Mouse (Mus musculus) embryo, embryonic 10.5 days (tissue): ENCODE results near the gene Irak2.
"Not testable (repeated sequence)": the region's sequence is repeated elsewhere in the genome, so short reads cannot be mapped to it uniquely, and the experiment has no call there.

Experiments
- DNase-seq: peaks from one replicate; pipeline ENCODE4 v3.0.0-alpha.2; 2015; ENCODE audit warnings: low spot score

Gene Irak2

DNA sequence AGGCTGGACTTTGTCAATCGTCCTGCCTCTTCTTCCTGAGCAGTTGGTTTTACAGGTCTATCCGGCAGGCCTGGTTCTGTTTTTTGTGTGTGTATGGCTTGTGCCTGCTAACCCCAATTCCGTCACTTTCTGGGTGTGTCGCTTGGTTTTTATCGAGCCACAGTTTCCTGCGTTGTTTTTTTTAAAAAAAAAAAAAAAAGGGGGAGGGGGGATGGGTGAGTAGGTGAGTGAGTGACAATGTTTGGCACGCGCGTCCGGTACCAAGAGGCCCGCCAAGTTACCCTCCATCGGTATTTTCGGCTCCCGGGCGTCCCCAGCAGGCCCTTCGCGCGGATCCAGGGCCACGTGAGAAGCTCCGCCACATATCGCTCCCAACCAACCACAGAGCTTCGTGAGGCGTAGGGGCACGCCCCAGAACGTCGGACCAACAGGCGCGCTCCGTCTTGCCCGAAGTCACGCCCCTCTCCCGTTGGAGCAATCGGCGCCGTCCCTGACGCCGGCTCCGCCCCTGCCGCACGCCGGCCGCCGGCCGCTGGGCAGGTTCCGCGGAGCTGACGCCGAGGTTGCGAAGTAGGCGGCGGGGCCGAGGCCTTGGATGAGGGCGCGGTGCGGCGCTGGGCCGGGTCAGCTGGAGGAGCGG is 58.4 kb downstream of the Irak2 start, which contains the start of gene Tatdn2:
Tatdn2 (plus strand) TSS at position 469 of the 640 bp plus-strand sequence.
- peak; percentile 97 for DNase-seq

DNA sequence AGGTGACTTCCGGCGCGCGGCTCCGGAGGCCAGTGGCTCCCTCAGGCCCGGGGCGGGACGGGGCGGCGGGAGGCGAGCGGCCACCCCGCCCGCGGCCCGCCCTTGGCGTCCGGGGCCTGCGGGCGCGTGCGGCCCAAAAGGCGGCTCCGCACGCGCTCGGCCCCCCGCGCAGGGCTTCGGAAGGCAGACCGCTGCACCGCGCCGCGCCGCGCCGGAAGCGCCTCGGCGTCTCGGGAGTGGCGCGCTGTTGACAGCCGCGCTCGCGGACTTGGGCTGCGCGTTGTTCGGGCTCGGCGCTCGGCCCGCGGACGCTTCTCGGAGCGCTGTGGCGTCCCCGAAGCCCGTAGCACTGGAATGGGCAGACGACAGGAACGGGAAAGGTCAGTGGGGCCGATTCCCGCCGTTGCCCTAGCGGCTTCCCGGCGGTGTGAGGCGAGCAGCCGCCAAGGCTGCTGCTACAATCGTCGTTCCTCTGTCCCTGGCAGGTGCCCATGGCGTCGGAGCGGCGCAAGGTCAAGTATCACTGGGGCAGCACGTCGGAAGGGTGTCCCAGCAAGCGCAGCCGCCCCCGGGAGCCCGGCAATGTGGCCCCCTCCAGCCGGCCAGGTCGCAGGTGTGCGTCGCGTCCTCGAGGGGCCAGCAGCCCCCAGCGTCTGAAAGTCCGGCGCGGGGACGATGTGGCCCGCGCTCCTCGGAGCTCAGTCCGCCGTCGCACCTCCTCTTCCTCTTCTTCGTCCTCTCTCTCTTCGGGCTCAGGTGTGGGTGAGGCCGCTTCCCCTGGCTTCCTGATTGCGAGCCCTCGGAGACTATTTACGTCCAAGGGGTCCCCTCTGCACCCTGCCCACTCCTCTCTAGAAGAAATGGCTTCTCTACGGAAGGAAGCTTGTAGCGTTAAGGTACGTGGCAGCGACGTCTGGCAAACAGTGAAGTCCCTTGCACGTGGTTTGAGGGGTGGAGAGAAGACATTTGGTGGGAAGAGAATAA is 59.2 kb downstream of the Irak2 start:
- DNase-seq, result peak; percentile 43

DNA sequence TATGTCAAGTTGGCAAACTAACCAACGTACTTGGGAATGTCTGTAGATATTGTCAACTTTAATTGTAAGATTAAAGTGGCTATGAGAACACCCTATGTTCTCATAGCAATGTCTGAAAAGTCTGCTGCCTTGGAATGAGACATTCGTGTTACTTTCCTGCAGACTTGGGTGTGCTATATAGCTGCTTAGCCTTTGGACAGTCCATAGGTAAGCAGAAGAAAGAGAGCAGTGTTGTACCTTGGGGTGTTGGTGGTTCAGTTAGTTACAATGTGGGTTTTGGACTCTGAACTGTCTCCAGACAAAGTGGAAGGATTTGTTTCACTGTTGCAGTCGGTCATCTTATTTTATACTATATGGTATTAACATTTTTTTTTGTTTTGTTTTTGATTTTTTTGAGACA is 74.5 kb downstream of the Irak2 start:
- DNase-seq, result no peak

DNA sequence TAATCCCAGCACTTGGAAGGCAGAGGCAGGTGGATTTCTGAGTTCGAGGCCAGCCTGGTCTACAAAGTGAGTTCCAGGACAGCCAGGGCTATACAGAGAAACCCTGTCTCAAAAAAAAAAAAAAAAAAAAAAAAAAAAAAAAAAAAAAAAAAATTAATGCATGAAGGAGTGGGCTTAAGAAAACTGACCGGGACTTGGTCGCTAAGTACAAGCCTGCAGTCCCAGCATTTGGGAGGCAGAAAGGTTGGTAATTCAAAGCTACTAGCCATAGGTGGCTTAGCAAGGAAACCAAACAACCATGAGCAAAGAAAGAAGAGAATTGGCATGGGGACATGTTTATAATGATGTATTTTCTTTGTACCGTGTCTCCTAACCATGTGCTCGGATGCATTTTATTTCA is 75.1 kb downstream of the Irak2 start:
- not testable (repeated sequence) for DNase-seq

GRCm38 (mm10) chr6:113714276-113714675 is 76.0 kb downstream of the Irak2 start:
- no peak for DNase-seq

GRCm38 (mm10) chr6:113714797-113715196 is 76.5 kb downstream of the Irak2 start:
- DNase-seq, result no peak

DNA sequence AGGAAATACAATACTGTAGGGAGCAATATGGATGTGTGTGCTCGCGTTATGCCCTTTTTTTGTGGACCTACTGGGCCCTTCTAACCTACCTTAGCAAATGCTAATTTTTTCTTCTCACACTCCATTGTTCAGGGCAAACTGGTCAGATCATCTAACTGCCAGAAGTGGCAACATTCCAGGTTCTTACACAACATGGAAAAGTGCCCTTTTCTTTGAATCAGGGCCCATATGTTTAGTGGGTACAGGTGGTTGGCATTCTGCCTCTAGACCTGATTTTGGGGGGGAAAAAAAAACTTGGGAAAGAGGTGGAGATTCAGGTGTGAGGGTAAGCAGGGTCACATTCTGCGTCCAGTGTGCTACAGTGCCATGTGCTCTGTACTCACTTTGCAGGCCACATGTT is 79.3 kb downstream of the Irak2 start:
- DNase-seq, result no peak

GRCm38 (mm10) chr6:113719878-113720277 is 81.6 kb downstream of the Irak2 start, which contains the start of gene Ghrl:
TSS of gene Ghrl (minus strand) at chr6:113719880.
- no peak for DNase-seq

DNA sequence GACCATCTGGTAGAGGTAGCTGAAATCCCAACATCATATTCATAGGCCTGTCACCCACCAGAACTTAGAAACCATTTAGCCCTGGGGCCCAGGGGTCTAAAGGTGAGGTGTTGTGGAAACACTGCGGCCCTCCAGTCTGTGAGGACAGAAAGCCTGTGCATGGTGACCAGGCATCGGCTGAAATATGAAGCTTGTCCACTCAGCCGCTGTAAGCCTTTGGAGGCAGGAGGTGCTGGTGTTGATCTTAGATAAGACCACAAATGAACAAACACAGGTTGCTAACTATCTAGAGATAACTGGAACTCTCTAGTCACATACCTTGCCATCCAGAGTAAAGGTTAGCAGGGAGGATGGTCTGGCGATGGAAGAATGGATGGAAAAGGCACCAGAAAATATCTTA is 82.8 kb downstream of the Irak2 start:
- no peak for DNase-seq

DNA sequence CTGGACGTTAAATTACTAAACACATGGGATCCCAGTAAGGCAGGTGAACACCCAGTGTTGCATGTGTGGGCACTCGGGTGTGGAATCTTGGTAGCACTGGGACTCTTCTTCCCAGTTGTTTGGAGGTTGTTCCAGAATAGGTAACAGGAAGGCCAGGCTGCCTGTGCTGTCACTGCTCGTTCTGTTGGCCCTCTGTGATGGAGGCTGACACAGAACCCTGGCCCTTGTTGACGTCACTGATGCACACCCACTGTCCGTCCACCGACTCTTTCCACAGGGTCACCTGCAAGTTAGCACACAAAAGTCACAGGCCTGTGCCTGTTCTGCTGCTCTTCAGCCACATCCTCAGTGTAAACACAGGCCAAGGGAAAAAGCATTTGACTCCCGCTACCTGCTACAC is 89.9 kb downstream of the Irak2 start:
- no peak for DNase-seq

GRCm38 (mm10) chr6:113731296-113731695 is 93.0 kb downstream of the Irak2 start:
- no peak for DNase-seq

DNA sequence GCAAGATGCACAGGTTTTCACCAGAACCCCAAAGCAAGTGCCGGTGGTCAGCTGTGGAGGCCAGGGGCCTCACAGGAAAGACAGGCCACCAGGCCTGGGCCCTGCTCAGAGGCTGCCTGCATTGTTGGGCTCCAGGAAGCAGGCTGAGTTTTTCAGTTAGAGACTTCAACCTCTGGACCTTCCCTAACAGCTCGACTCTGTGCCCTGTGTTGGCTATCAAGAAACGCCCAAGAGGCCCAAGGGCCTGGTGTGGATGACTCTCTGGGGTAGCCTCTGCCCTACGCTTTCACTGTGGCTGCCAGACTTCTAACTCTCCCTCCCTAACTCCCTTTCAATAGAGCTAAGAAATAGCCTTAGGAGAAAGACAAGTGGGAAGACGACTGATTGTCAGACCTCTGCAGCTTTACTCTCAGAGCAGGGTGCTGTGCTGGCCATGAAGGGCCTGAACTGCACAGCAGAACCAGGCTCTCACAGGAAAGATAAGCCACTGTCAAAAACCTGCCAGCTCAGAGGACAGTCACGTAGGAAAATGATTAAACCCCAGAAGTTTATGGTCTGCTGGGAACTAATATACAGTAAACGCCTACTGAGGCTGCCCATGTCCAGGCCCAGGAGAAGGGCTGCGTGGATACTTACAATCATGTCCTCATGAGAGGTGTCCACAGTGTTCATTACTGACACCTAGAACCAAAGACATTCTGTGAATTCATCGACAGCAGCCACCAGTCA is 99.2 kb downstream of the Irak2 start:
- no peak for DNase-seq

DNA sequence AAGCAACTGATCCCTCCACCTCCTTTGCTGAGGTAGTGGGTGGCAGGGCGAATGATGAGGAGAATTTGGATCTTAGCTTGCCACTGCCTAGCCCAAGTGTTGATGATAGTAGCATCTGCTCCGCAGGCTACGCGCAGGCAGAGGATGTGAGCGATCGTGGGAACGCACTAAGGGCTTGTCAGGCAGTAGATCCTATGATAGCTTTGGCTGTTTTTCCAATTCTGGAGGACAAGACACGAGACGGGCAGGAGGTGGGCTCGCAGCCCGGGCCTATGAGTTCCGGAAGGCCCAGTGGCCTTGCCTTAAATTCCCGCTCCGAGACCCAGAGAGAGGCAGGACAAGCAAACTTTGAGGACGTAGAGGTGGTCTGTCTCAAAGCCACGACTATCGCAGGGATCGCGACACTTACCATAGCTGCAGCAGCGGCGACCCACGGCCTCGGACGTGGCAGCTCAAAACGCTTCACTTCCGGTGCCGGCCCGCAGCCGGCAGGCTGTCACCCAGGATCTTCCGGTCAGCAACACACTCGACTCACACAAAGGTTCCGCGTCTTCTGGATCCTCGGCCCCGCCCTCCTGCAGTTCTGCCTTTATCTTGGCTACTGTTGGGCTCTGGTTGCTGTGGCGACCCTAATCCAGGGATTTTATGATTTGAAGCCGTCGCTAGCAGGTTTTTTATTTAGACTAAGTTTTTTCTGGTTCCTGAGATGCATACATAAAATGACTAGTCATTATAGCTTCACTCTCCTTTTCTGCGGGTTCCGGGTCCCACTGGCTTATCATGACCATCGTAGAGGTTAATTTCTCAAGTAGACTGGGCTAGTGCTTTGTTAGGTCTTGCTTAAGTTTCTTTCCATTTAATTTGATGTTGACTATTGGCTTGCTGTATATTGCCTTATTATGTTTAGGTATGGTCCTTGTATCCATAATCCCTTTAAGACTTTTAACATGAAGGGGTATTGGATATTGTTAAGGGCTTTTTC is 102.3 kb downstream of the Irak2 start, which contains the start of gene Sec13:
Sec13 (minus strand) TSS at position 508 of the 982 bp plus-strand sequence.
- peak; percentile 95 for DNase-seq

DNA sequence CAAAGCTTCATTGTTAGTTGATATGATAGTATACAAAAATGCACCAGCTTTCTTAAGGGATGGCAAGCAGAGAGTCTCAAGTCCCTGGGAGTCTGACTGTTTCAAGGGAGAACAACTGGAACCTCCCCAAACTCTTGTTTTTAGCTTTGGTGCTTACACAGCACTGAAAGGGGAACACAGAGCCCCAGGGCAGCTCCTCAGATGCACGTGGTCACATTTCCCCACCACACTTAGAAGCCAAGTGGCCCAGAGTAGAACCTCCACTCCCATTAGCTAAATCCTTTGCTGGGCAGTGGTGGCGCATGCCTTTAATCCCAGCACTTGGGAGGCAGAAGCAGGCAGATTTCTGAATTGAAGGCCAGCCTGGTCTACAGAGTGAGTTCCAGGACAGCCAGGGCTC is 103.2 kb downstream of the Irak2 start:
- no peak for DNase-seq

DNA sequence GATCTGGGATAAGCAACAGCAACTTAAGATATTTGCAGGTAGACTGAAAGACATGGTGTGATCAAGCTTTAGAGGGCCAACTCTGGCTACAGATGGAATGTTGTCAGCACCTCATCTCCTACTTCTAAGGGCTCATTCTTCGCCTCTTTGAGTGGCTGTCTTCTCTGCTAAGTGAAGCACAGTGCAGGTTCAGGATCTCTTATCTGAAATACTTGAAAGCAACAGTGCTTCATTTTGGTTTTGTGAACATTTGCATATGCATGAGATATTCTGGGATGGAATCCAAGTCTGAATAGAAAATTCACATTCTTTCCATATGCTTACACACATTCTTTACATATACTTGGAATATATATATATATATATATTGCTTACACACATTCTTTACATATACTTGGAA is 104.1 kb downstream of the Irak2 start:
- no peak for DNase-seq

DNA sequence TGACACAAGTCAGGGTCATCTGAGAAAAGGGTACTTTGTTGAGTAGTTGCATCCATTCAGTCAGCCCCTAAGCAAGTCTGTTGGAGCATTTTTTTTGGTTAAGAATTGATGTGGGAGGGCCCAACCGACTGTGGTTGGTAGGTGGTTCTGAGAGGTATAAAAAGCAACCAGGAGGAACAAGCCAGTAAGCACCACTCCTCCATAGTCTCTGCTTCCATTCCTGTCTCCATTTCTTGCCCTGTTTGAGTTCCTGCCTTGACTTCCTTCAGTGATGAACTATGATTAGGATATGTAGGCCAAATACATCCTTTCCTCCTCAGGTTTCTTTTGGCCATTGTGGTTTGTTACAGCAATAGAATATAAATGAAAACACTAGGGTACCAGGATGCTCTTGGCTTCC is 104.8 kb downstream of the Irak2 start:
- no peak for DNase-seq
